Mouse (Mus musculus): ENCODE measurements around the gene Ankrd33b. TPM values are rescaled to one million over a fixed set of nuclear protein-coding genes. Genes with fewer than 3 reads are reported as not detected.

The Ankrd33b gene
- polyA plus RNA-seq, 1 experiment = 3.7 TPM

DNA sequence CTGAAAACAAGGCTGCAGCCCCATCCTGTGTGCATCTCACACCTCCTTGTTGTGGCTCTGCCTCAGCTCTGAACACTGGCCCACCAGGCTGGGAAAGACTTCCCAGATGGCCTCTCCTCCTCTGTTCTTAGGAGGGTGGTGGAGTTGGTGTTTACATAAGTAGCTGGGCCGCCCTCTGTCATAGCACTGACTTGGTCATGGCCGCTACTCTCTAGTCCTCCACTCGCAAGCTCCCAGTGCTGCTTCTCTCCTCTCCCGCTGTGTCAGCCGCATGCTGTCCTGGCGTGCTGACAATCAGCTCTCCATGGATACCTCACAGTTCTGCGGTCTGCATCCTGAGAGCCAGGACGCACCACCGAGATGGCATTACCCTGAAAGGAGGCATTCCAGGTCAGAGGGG is 120.5 kb downstream of the Ankrd33b start:
- no peaks in the 10 kb centered on the region for H3K36me3 ChIP-seq (ENCODE audit: control insufficient read depth, insufficient read depth, low read length)
- no peaks in the 10 kb centered on the region for H3K27me3 ChIP-seq (ENCODE audit: control insufficient read depth, insufficient read depth, low read length)
- WGBS = 94% methylated on average over 9 of the region's 9 CpGs
- no peak overlapping the region for H3K4me3 ChIP-seq (ENCODE audit: extremely low read depth, insufficient read depth, insufficient read length)
- no peaks in the 10 kb centered on the region for H3K4me1 ChIP-seq (ENCODE audit: control insufficient read depth, insufficient read depth, insufficient read length)
- H3K27ac ChIP-seq (ENCODE audit: insufficient read depth, low read length) = no peak overlapping the region
- TF ChIP-seq POLR2A (IDR thresholded peaks at IDR 0.05; ENCODE audit: low read depth, low read length) = no peak
- TF ChIP-seq CTCF (IDR thresholded peaks at IDR 0.05; ENCODE audit: extremely low read depth, insufficient read depth, insufficient read length, insufficient replicate concordance) = no peak
- no peak for DNase-seq (ENCODE audit: low read depth in 1 of 2, low spot score in 2 of 2)

DNA sequence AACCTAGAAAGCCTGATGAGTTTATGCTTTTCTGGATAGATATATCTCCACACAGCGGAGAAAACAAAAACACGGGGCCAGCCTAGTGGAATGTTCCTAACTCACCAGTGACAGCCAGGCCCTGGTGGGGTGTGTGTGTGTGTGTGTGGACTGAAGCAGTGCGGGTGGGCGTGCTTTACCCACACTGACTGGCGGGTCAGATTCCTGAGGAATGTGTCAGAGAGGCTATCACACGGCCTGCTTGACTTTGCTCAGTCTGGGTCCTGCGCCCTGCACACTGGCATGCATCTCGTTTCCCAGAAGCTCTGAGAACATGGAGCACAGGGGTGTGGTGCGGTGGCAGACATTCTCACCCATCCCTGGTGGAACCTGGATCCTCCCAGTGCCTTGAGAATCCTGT is 121.6 kb downstream of the Ankrd33b start:
- 92% methylated on average over 9 of the region's 9 CpGs for WGBS

DNA sequence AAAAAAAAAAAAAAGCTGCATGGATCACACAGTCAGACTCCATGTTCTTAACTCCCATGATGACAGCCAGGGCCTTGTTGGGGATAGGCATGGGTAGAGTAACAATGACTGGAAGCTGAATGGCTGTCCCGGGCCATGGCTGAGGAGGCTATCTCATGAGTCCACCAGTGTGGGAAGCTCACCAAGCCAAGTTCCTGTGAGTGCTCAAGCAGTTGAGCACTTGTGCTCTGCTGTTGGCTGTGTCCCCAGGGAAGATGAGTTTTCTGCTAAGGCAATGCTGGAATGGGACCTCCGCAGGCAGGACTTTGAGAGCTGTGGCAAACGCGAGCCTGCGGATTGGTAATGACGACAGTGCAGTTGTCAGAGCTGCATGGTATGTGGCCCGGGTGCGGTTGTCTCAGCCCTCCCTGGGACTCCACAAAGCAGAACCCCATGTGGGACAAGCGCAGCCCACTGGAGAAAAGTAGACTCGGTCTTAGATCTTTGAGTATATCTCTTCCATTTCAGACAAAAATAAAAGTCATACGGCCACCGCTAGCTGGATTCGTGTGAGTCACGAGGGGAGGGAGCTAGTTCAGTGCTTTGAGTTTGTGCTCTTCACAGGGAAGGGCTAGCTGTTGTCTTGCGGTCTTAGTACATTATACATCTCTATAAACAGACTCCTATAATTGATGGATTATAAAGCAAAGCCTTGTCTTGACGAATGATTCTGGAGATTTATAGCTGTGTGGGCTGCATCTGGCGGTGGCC is 122.7 kb downstream of the Ankrd33b start:
- Histone ChIP-seq H3K27ac (ENCODE audit: insufficient read depth, low read length) (no peak overlapping the region), H3K27me3 (ENCODE audit: control insufficient read depth, insufficient read depth, low read length) (no peaks in the 10 kb centered on the region), H3K36me3 (ENCODE audit: control insufficient read depth, insufficient read depth, low read length) (peaks cover 3% of the 10 kb centered on the region; the same call in 1 of the 2 replicates), H3K4me3 (ENCODE audit: extremely low read depth, insufficient read depth, insufficient read length) (no peak overlapping the region), H3K4me1 (ENCODE audit: control insufficient read depth, insufficient read depth, insufficient read length) (no peaks in the 10 kb centered on the region)
- WGBS = 94% methylated on average over 17 of the region's 17 CpGs
- TF ChIP-seq POLR2A (IDR thresholded peaks at IDR 0.05; ENCODE audit: low read depth, low read length) (no peak), CTCF (IDR thresholded peaks at IDR 0.05; ENCODE audit: extremely low read depth, insufficient read depth, insufficient read length, insufficient replicate concordance) (no peak)
- no peak for DNase-seq (ENCODE audit: low read depth in 1 of 2, low spot score in 2 of 2)

More for the DNA sequence above, 121.6 kb downstream of the Ankrd33b start:
- Histone ChIP-seq H3K4me1 (ENCODE audit: control insufficient read depth, insufficient read depth, insufficient read length) (no peaks in the 10 kb centered on the region), H3K27me3 (ENCODE audit: control insufficient read depth, insufficient read depth, low read length) (no peaks in the 10 kb centered on the region), H3K4me3 (ENCODE audit: extremely low read depth, insufficient read depth, insufficient read length) (no peak overlapping the region), H3K27ac (ENCODE audit: insufficient read depth, low read length) (no peak overlapping the region), H3K36me3 (ENCODE audit: control insufficient read depth, insufficient read depth, low read length) (peaks cover under 1% of the 10 kb centered on the region; the same call in 1 of the 2 replicates)
- no peak for DNase-seq (ENCODE audit: low read depth in 1 of 2, low spot score in 2 of 2)
- TF ChIP-seq POLR2A (IDR thresholded peaks at IDR 0.05; ENCODE audit: low read depth, low read length) (no peak), CTCF (IDR thresholded peaks at IDR 0.05; ENCODE audit: extremely low read depth, insufficient read depth, insufficient read length, insufficient replicate concordance) (no peak)

DNA sequence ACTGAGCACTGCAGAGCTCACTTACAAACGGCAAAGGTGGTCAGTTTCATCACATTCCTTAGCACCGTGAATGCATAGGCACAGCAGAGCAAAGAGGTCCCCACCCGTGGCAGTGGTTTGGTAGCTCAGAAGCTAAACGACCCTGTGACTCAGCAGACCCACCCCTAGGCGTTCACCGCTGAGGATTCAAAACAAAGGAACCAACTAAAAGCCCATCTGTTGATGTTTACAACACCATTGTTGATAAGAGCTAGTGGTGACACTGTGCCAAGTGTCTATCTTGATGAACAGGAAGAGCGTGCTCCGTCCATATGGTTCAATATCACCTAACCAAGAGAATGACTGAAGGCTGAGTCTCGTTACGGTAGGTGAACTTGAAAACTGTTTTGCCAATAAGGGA is 124.3 kb downstream of the Ankrd33b start:
- H3K4me1 ChIP-seq (ENCODE audit: control insufficient read depth, insufficient read depth, insufficient read length) = no peaks in the 10 kb centered on the region
- H3K4me3 ChIP-seq (ENCODE audit: extremely low read depth, insufficient read depth, insufficient read length) = no peak overlapping the region
- no peak overlapping the region for H3K27ac ChIP-seq (ENCODE audit: insufficient read depth, low read length)
- 82% methylated on average over 10 of the region's 10 CpGs for WGBS
- peaks cover 3% of the 10 kb centered on the region; the same call in 1 of the 2 replicates for H3K36me3 ChIP-seq (ENCODE audit: control insufficient read depth, insufficient read depth, low read length)
- no peaks in the 10 kb centered on the region for H3K27me3 ChIP-seq (ENCODE audit: control insufficient read depth, insufficient read depth, low read length)
- no peak for TF ChIP-seq POLR2A (IDR thresholded peaks at IDR 0.05; ENCODE audit: low read depth, low read length)
- TF ChIP-seq CTCF (IDR thresholded peaks at IDR 0.05; ENCODE audit: extremely low read depth, insufficient read depth, insufficient read length, insufficient replicate concordance) = no peak
- DNase-seq (ENCODE audit: low read depth in 1 of 2, low spot score in 2 of 2) = no peak

Other genes starting within 250 kb of the Ankrd33b start
- 34.2 and 36.6 TPM in 2 replicates for gene Dap, start 143.4 kb downstream of the Ankrd33b start, polyA plus RNA-seq (2012; rRNA removed)
- gene Ropn1l, start 86.0 kb upstream of the Ankrd33b start, polyA plus RNA-seq (2012; rRNA removed) = 0.49 and 0.50 TPM in 2 replicates
- gene March6, start 163.3 kb upstream of the Ankrd33b start, polyA plus RNA-seq (2012; rRNA removed) = 8.5 and 8.7 TPM in 2 replicates
- gene Cmbl, start 197.7 kb upstream of the Ankrd33b start, polyA plus RNA-seq (2012; rRNA removed) = 6.4 and 12.4 TPM in 2 replicates
- gene Cct5, start 234.1 kb upstream of the Ankrd33b start, polyA plus RNA-seq (2012; rRNA removed) = 58.3 and 66.9 TPM in 2 replicates
- gene Fam173b, start 234.1 kb upstream of the Ankrd33b start, polyA plus RNA-seq (2012; rRNA removed) = 3.9 and 4.9 TPM in 2 replicates